Mouse (Mus musculus) kidney, embryonic 16.5 days (tissue): ENCODE results near the gene Cd9. TPM values are rescaled to one million over a fixed set of nuclear protein-coding genes. Genes with fewer than 3 reads are reported as not detected.
A peak's percentile ranks its signal among the peaks of the same experiment; 100 is the strongest.

Source experiments
- ATAC-seq: fragments of 200-750 bp; cut with Nextera tagmentation; 2 replicates; pipeline ENCODE4 v1.8.0; 2017; ENCODE audit warnings: moderate TSS enrichment; ENCODE audit not compliant: low FRiP score, low TSS enrichment
- H3K27ac ChIP-seq: fragments of 300-500 bp; sonication (generic); 2 replicates; pipeline ENCODE4 v1.5.1; 2014; ENCODE audit warnings: low read length
- H3K27me3 ChIP-seq: fragments of 300-500 bp; sonication (generic); 2 replicates; pipeline ENCODE4 v1.6.1; 2014; ENCODE audit warnings: low read length, control low read depth, mixed read lengths; ENCODE audit not compliant: insufficient read depth
- H3K36me3 ChIP-seq: fragments of 300-500 bp; sonication (generic); 2 replicates; pipeline ENCODE4 v1.6.1; 2014; ENCODE audit warnings: low read length, control low read depth, mixed read lengths; ENCODE audit not compliant: insufficient read depth
- H3K4me1 ChIP-seq: fragments of 300-500 bp; sonication (generic); 2 replicates; pipeline ENCODE4 v1.6.1; 2014; ENCODE audit warnings: low read length, control low read depth, mixed read lengths; ENCODE audit not compliant: insufficient read depth
- H3K4me2 ChIP-seq: fragments of 300-500 bp; sonication (generic); replicated peaks from 2 replicates; pipeline ENCODE4 v1.6.1; 2014; ENCODE audit warnings: low read depth, low read length
- H3K4me3 ChIP-seq: fragments of 300-500 bp; sonication (generic); 2 replicates; pipeline ENCODE4 v1.5.1; 2014; ENCODE audit warnings: mild to moderate bottlenecking, low read length
- H3K9ac ChIP-seq: fragments of 300-500 bp; sonication (generic); replicated peaks from 2 replicates; pipeline ENCODE4 v1.6.1; 2014; ENCODE audit warnings: low read length
- H3K9me3 ChIP-seq: fragments of 300-500 bp; sonication (generic); 2 replicates; pipeline ENCODE4 v1.6.1; 2016; ENCODE audit warnings: low read length, control low read depth
- WGBS: fragments of 180-500 bp; shearing (Covaris S2); extraction: QIAGEN DNeasy Blood & Tissue Kit; methylation state at CpG from one replicate; pipeline ENCODE4 v1.1.7; 2014; 5-methylcytosine and 5-hydroxymethylcytosine counted together
- polyA plus RNA-seq: library from polyadenylated mRNA; unstranded; fragments of >200 nt; fragmentation: Nextera tagmentation; extraction: Ambion mirVana; gene quantifications from 2 replicates; pipeline ENCODE4 v1.2.1, GENCODE M21; 2015

The Cd9 gene
- polyA plus RNA-seq, 1 experiment from 2014 or later: 178 TPM

- Histone ChIP-seq H3K36me3 (no peaks in the 10 kb centered on the region), H3K9me3 (no peaks in the 10 kb centered on the region), H3K27me3 (no peaks in the 10 kb centered on the region), H3K9ac (no peak overlapping the region), H3K4me1 (peaks cover 7% of the 10 kb centered on the region; the same call in 1 of the 2 replicates), H3K4me2 (no peak overlapping the region), H3K27ac (no peak overlapping the region), H3K4me3 (no peak overlapping the region)
- 53% methylated on average over 3 of the region's 3 CpGs for WGBS
- ATAC-seq: no peak
These were observed 31.5 kb upstream of the Cd9 start for GRCm38 (mm10) chr6:125526066-125526465.

GRCm38 (mm10) chr6:125524027-125524426, 29.4 kb upstream of the Cd9 start:
- H3K36me3 ChIP-seq: no peaks in the 10 kb centered on the region
- whole genome bisulfite sequencing: 77% methylated on average over 6 of the region's 6 CpGs
- no peaks in the 10 kb centered on the region for H3K27me3 ChIP-seq
- H3K9me3 ChIP-seq: no peaks in the 10 kb centered on the region
- peaks cover 7% of the 10 kb centered on the region; the same call in 1 of the 2 replicates for H3K4me1 ChIP-seq
- no peak overlapping the region for H3K4me3 ChIP-seq
- H3K4me2 ChIP-seq: no peak overlapping the region
- no peak overlapping the region for H3K27ac ChIP-seq
- ATAC-seq: no peak
- no peak overlapping the region for H3K9ac ChIP-seq

- Histone ChIP-seq H3K9me3 (no peaks in the 10 kb centered on the region), H3K9ac (no peak overlapping the region), H3K27me3 (no peaks in the 10 kb centered on the region), H3K4me2 (no peak overlapping the region), H3K36me3 (no peaks in the 10 kb centered on the region), H3K4me3 (no peak overlapping the region), H3K27ac (no peak overlapping the region), H3K4me1 (peaks cover 7% of the 10 kb centered on the region; the same call in 1 of the 2 replicates)
- peak; percentile 42; the same call in 1 of the 2 replicates for ATAC-seq
- 38% methylated on average over 5 of the region's 5 CpGs for WGBS
These were observed 27.1 kb upstream of the Cd9 start for GRCm38 (mm10) chr6:125521558-125522193.

- Histone ChIP-seq H3K27me3 (no peaks in the 10 kb centered on the region), H3K9me3 (no peaks in the 10 kb centered on the region), H3K27ac (0 out of 2 replicates have a peak overlapping the region, but pooled peaks have one; percentile 28), H3K9ac (no peak overlapping the region), H3K4me1 (peaks cover 19% of the 10 kb centered on the region), H3K4me2 (no peak overlapping the region), H3K4me3 (no peak overlapping the region), H3K36me3 (no peaks in the 10 kb centered on the region)
- 43% methylated on average over 11 of the region's 11 CpGs for WGBS
- peak; percentile 69 for ATAC-seq
These were observed 21.1 kb upstream of the Cd9 start for GRCm38 (mm10) chr6:125515503-125516315.

GRCm38 (mm10) chr6:125512950-125513596, 18.5 kb upstream of the Cd9 start:
- Histone ChIP-seq H3K4me2 (no peak overlapping the region), H3K4me3 (no peak overlapping the region), H3K9ac (no peak overlapping the region), H3K27me3 (no peaks in the 10 kb centered on the region), H3K36me3 (no peaks in the 10 kb centered on the region), H3K9me3 (no peaks in the 10 kb centered on the region), H3K4me1 (peaks cover 19% of the 10 kb centered on the region), H3K27ac (peak overlapping the region; percentile 16; the same call in 1 of the 2 replicates)
- ATAC-seq: peak; percentile 65; the same call in 1 of the 2 replicates
- WGBS: 46% methylated on average over 6 of the region's 6 CpGs

GRCm38 (mm10) chr6:125511196-125511595, 16.6 kb upstream of the Cd9 start:
- no peak for ATAC-seq
- 91% methylated on average over 7 of the region's 7 CpGs for WGBS

GRCm38 (mm10) chr6:125510645-125511044, 16.1 kb upstream of the Cd9 start:
- Histone ChIP-seq H3K4me1 (peaks cover 14% of the 10 kb centered on the region), H3K36me3 (no peaks in the 10 kb centered on the region), H3K4me2 (no peak overlapping the region), H3K27ac (no peak overlapping the region), H3K27me3 (no peaks in the 10 kb centered on the region), H3K4me3 (no peak overlapping the region), H3K9me3 (no peaks in the 10 kb centered on the region), H3K9ac (no peak overlapping the region)
- no peak for ATAC-seq

More at GRCm38 (mm10) chr6:125511196-125511595, 16.6 kb upstream of the Cd9 start:
- H3K36me3 ChIP-seq: no peaks in the 10 kb centered on the region
- H3K9ac ChIP-seq: no peak overlapping the region
- no peaks in the 10 kb centered on the region for H3K9me3 ChIP-seq
- H3K4me2 ChIP-seq: no peak overlapping the region
- no peak overlapping the region for H3K4me3 ChIP-seq
- no peak overlapping the region for H3K27ac ChIP-seq
- H3K4me1 ChIP-seq: peaks cover 19% of the 10 kb centered on the region
- H3K27me3 ChIP-seq: no peaks in the 10 kb centered on the region

GRCm38 (mm10) chr6:125509783-125510182, 15.2 kb upstream of the Cd9 start:
- Histone ChIP-seq H3K4me3 (no peak overlapping the region), H3K36me3 (no peaks in the 10 kb centered on the region), H3K27ac (no peak overlapping the region), H3K27me3 (no peaks in the 10 kb centered on the region), H3K9me3 (no peaks in the 10 kb centered on the region), H3K4me1 (peaks cover 10% of the 10 kb centered on the region; the same call in 1 of the 2 replicates), H3K4me2 (no peak overlapping the region), H3K9ac (no peak overlapping the region)
- no peak for ATAC-seq
- WGBS: 80% methylated on average over 3 of the region's 3 CpGs

GRCm38 (mm10) chr6:125506427-125506826, 11.8 kb upstream of the Cd9 start:
- Histone ChIP-seq H3K27me3 (no peaks in the 10 kb centered on the region), H3K4me2 (no peak overlapping the region), H3K9me3 (no peaks in the 10 kb centered on the region), H3K36me3 (no peaks in the 10 kb centered on the region), H3K4me3 (no peak overlapping the region), H3K9ac (no peak overlapping the region), H3K27ac (no peak overlapping the region), H3K4me1 (no peaks in the 10 kb centered on the region)
- 94% methylated on average over 4 of the region's 4 CpGs for WGBS
- ATAC-seq: no peak
